Mouse (Mus musculus): ENCODE measurements around the gene Aff1. TPM values are rescaled to one million over a fixed set of nuclear protein-coding genes. Genes with fewer than 3 reads are reported as not detected.

The Aff1 gene
- 19.3 and 19.7 TPM in 2 replicates for polyA plus RNA-seq (2014; fragmentation: Nextera tagmentation; extraction: Ambion mirVana)

DNA sequence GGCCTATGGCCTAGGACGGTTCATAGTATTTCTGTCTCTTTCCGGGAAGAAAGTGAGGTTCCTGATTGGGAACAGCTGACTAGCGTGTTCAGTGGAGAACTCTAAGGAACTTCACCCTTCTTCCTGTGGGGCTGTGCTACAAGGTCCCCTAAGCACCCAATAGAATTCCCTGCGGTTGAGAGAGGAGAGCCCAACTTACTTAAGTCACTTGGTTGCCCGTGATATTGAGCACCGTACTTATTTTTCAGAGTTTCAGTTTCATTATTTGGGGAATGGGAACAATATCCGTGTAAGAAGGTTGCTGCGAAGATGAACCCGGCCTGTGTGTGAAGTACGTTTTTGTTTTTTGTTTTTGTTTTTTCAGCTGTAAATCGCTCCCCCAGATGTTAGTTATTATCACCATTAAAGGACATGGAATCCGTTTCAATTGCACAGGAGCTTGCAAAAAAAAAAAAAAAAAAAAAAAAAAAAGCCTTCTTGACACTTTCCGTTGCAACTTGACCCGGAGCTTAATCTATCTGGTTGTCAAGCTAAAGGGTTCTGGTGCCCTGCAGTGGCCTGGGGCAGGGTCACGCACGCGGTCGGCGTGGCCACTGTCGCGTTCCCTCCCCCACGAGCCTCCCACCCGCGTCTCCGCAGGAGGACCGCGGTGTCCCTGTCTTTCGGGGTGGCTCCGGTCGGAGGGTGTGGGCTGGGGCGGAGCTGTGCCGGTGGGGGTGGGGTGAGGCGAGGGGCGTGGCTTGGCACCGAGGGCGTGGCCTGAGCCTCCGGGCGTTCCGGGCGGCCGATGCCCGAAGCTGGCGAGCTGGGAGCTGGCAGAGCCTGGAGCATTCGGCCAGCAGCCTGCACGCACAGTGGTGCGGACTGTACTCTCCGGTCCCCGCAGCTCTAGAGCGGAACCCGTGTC, at the start of gene Aff1:
TSS of gene Aff1 (plus strand) at position 751 of the 907 bp plus-strand sequence.
- H3K27me3 ChIP-seq (replicated peaks; ENCODE audit: control insufficient read depth, insufficient read depth, low read length): peaks cover 27% of the 10 kb centered on the region
- peaks cover 8% of the 10 kb centered on the region for H3K4me1 ChIP-seq (replicated peaks; ENCODE audit: control insufficient read depth, insufficient read depth, low read length)
- DNase-seq (ENCODE audit: low spot score) (peak; percentile 93), ATAC-seq (replicated peaks; ENCODE audit: low FRiP score) (peak; percentile 95)
- H3K4me2 ChIP-seq: peak within 1 kb of the TSS; percentile 100
- H3K4me3 ChIP-seq (ENCODE audit: low read depth, low read length): peak within 1 kb of the TSS; percentile 61
- H3K36me3 ChIP-seq (ENCODE audit: control insufficient read depth, insufficient read depth, low read length): no peaks in the 10 kb centered on the region
- peak within 1 kb of the TSS; percentile 61 for H3K9ac ChIP-seq (ENCODE audit: low read depth, low read length)
- WGBS: 3% methylated on average over 49 of the region's 50 CpGs
- no peak within 1 kb of the TSS for H3K27ac ChIP-seq (ENCODE audit: low read depth, low read length)
- no peaks in the 10 kb centered on the region for H3K9me3 ChIP-seq (ENCODE audit: control insufficient read depth, low read length)

DNA sequence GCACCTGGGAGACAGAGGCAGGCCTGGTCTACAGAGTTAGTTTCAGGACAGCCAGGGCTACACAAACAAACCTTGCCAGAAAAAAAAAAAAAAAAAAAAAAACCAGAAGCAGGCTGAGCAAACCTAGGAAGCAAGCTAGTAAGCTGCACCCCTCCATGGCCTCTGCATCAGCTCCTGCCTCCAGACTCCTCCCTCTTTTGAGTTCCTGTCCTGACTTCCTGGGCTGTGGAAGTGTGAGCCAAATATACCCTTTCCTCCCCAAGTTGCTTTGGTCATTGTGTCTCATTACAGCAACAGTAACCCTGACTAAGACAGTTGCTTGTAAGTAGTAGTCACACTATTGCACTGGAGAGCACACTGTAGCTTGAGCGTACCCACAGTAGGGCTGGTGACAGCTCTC, 48.0 kb upstream of the Aff1 start:
- no peak overlapping the region for H3K27ac ChIP-seq (ENCODE audit: low read depth, low read length)
- DNase-seq (ENCODE audit: low spot score): no peak
- H3K9me3 ChIP-seq (ENCODE audit: control insufficient read depth, low read length): no peaks in the 10 kb centered on the region
- no peak overlapping the region for H3K4me3 ChIP-seq (ENCODE audit: low read depth, low read length)
- no peak overlapping the region for H3K4me2 ChIP-seq
- no peaks in the 10 kb centered on the region for H3K4me1 ChIP-seq (replicated peaks; ENCODE audit: control insufficient read depth, insufficient read depth, low read length)
- no peaks in the 10 kb centered on the region for H3K27me3 ChIP-seq (replicated peaks; ENCODE audit: control insufficient read depth, insufficient read depth, low read length)
- H3K9ac ChIP-seq (ENCODE audit: low read depth, low read length): no peak overlapping the region
- no peaks in the 10 kb centered on the region for H3K36me3 ChIP-seq (ENCODE audit: control insufficient read depth, insufficient read depth, low read length)
- no peak; the same call in 1 of the 2 replicates for ATAC-seq (replicated peaks; ENCODE audit: low FRiP score)
- 84% methylated on average over 1 of the region's 1 CpGs for WGBS

DNA sequence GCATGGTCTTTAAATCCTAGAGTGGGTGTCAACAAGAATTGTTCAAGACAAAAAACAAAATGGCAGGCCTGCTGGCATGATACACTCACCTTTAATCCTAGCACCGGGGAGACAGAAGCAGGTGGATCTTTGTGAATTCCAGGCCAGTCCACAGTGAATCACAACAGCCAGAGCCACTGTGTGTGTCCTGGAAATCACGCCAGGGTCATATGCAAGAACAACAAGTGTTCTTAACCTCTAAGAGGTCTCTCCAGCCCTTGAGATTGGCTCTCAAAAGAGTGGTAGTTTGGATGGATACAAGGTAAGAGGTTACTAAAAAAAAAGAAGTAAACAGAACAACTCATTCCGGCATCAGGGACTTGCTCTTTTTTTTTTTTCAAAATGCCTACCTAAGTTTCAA, 44.9 kb upstream of the Aff1 start:
- no peaks in the 10 kb centered on the region for H3K4me1 ChIP-seq (replicated peaks; ENCODE audit: control insufficient read depth, insufficient read depth, low read length)

DNA sequence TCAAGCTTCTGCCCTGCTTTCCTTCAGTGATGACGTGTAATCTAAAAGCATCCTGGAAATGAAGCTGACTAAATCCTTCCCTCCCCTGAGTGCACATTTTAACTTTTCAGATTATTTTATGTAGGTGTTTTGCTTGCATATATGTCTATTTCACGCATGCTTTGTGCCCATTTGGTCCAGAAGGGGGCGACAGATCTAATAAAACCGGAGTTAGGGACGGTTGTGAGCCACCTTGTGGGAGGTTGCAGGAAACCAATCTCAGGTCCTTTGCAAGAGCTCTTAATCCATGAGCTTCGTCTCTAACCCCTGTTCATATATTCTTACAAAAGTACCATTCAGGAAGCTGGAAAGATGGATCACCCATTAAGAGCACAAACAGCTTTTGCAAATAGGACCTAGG, 37.9 kb upstream of the Aff1 start:
- WGBS: 20% methylated on average over 6 of the region's 6 CpGs
- Histone ChIP-seq H3K9ac (ENCODE audit: low read depth, low read length) (no peak overlapping the region), H3K27ac (ENCODE audit: low read depth, low read length) (no peak overlapping the region), H3K4me1 (replicated peaks; ENCODE audit: control insufficient read depth, insufficient read depth, low read length) (no peaks in the 10 kb centered on the region), H3K27me3 (replicated peaks; ENCODE audit: control insufficient read depth, insufficient read depth, low read length) (no peaks in the 10 kb centered on the region; the same call in 1 of the 2 replicates), H3K9me3 (ENCODE audit: control insufficient read depth, low read length) (no peaks in the 10 kb centered on the region), H3K36me3 (ENCODE audit: control insufficient read depth, insufficient read depth, low read length) (no peaks in the 10 kb centered on the region), H3K4me3 (ENCODE audit: low read depth, low read length) (no peak overlapping the region), H3K4me2 (no peak overlapping the region)
- DNase-seq (ENCODE audit: low spot score) (no peak), ATAC-seq (replicated peaks; ENCODE audit: low FRiP score) (no peak)

More for the DNA sequence above, 44.9 kb upstream of the Aff1 start:
- WGBS: 78% methylated on average over 3 of the region's 3 CpGs
- Histone ChIP-seq H3K27me3 (replicated peaks; ENCODE audit: control insufficient read depth, insufficient read depth, low read length) (no peaks in the 10 kb centered on the region), H3K4me2 (no peak overlapping the region), H3K9me3 (ENCODE audit: control insufficient read depth, low read length) (no peaks in the 10 kb centered on the region), H3K27ac (ENCODE audit: low read depth, low read length) (no peak overlapping the region), H3K4me3 (ENCODE audit: low read depth, low read length) (no peak overlapping the region), H3K36me3 (ENCODE audit: control insufficient read depth, insufficient read depth, low read length) (no peaks in the 10 kb centered on the region), H3K9ac (ENCODE audit: low read depth, low read length) (no peak overlapping the region)
- DNase-seq (ENCODE audit: low spot score) (no peak), ATAC-seq (replicated peaks; ENCODE audit: low FRiP score) (no peak)

DNA sequence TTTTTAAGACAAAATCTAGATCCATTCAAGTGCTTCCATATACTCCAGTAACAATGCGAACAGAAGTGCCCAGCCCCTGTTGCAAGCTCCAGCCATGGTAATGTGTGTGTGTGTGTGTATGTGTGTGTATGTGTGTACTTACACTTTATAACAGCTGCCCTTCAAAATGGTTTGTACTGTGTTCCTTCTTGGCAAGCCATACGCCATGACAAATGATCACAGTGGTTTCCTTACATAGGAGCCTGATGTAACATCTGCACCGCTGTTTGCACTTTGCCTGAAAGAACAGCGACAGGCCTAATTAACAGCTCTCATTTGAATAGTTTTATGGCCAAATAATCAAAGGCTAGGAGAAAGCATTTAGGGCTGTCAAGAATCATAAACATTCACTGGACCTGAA, 37.4 kb upstream of the Aff1 start:
- Histone ChIP-seq H3K36me3 (ENCODE audit: control insufficient read depth, insufficient read depth, low read length) (no peaks in the 10 kb centered on the region), H3K9ac (ENCODE audit: low read depth, low read length) (no peak overlapping the region; the same call in 1 of the 2 replicates), H3K9me3 (ENCODE audit: control insufficient read depth, low read length) (no peaks in the 10 kb centered on the region), H3K27me3 (replicated peaks; ENCODE audit: control insufficient read depth, insufficient read depth, low read length) (no peaks in the 10 kb centered on the region; the same call in 1 of the 2 replicates), H3K4me1 (replicated peaks; ENCODE audit: control insufficient read depth, insufficient read depth, low read length) (no peaks in the 10 kb centered on the region), H3K4me2 (peak overlapping the region; percentile 98), H3K27ac (ENCODE audit: low read depth, low read length) (no peak overlapping the region), H3K4me3 (ENCODE audit: low read depth, low read length) (no peak overlapping the region)
- no peak for DNase-seq (ENCODE audit: low spot score)
- no peak for ATAC-seq (replicated peaks; ENCODE audit: low FRiP score)
- WGBS: 78% methylated on average over 4 of the region's 4 CpGs

DNA sequence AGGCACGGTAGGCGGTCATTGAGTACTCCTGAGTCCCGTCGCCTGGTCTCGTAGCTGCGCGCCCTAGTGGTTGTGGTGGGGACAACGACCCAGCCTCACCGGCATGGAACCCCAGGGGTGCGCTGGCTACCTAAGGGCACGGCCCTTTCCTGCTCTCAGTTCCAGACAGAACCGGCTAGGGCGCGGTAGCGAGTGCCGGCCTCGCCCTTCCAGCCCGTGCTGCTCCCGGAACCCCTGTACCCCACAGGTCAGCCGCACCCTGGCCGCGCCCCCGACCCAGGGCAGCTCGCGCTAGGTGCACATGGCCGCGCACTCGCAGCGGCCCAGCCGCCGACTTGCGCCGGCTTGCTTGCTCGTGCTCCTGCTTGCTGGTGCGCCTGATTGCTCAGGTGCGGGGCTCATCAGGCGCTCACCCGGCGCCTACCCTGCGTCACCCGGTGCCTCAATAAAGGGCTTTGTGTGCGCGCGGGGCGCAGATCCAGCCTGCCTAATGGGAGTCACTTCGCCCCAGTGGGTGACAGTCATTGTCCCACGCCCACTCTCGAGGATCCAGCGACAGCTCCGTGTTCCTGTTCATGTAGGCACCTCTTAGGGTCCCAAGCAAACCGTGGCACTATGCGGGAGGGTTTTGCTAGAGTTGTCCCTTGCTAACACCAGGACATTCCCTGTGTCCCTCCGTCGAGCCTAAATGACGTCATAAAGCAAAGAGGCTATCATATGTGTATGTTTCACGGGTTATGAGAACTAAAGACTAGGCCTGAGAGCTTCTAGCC, 36.6 kb upstream of the Aff1 start, which contains the start of gene 1700016H13Rik:
TSS of gene 1700016H13Rik (minus strand) at position 665 of the 773 bp plus-strand sequence.
- Histone ChIP-seq H3K4me2 (peak within 1 kb of the TSS; percentile 98), H3K4me3 (ENCODE audit: low read depth, low read length) (peak within 1 kb of the TSS; percentile 73), H3K36me3 (ENCODE audit: control insufficient read depth, insufficient read depth, low read length) (no peaks in the 10 kb centered on the region), H3K9ac (ENCODE audit: low read depth, low read length) (peak within 1 kb of the TSS; percentile 69), H3K27me3 (replicated peaks; ENCODE audit: control insufficient read depth, insufficient read depth, low read length) (no peaks in the 10 kb centered on the region; the same call in 1 of the 2 replicates), H3K27ac (ENCODE audit: low read depth, low read length) (no peak within 1 kb of the TSS), H3K4me1 (replicated peaks; ENCODE audit: control insufficient read depth, insufficient read depth, low read length) (no peaks in the 10 kb centered on the region), H3K9me3 (ENCODE audit: control insufficient read depth, low read length) (no peaks in the 10 kb centered on the region)
- ATAC-seq (replicated peaks; ENCODE audit: low FRiP score) (peak; percentile 83), DNase-seq (ENCODE audit: low spot score) (peak; percentile 74)
- WGBS: 1% methylated on average over 51 of the region's 56 CpGs

DNA sequence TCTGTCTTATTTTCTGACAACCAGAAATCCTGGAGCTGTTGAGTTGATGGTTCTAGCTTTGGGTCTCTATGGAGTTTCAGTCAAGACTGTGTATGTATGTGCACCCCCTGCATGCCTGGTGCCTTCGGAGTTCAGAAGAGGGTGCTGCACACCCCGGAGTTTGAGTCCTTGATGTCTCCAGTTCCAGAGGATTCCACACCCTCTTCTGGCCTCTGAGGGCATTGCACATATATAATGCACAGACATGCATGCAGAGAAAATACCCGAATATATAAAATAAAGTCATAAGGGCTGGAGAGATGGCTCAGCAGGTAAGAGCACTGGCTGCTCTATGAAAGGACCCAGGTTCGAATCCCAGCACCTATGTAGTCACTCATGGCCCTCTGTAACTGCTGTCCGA, 33.3 kb upstream of the Aff1 start:
- no peaks in the 10 kb centered on the region for H3K4me1 ChIP-seq (replicated peaks; ENCODE audit: control insufficient read depth, insufficient read depth, low read length)
- H3K27me3 ChIP-seq (replicated peaks; ENCODE audit: control insufficient read depth, insufficient read depth, low read length): no peaks in the 10 kb centered on the region; the same call in 1 of the 2 replicates
- ATAC-seq (replicated peaks; ENCODE audit: low FRiP score): no peak
- H3K4me2 ChIP-seq: no peak overlapping the region
- no peak overlapping the region for H3K27ac ChIP-seq (ENCODE audit: low read depth, low read length)
- no peak overlapping the region for H3K4me3 ChIP-seq (ENCODE audit: low read depth, low read length)
- 60% methylated on average over 5 of the region's 5 CpGs for WGBS
- no peak overlapping the region for H3K9ac ChIP-seq (ENCODE audit: low read depth, low read length)
- DNase-seq (ENCODE audit: low spot score): no peak
- no peaks in the 10 kb centered on the region for H3K36me3 ChIP-seq (ENCODE audit: control insufficient read depth, insufficient read depth, low read length)
- H3K9me3 ChIP-seq (ENCODE audit: control insufficient read depth, low read length): no peaks in the 10 kb centered on the region

DNA sequence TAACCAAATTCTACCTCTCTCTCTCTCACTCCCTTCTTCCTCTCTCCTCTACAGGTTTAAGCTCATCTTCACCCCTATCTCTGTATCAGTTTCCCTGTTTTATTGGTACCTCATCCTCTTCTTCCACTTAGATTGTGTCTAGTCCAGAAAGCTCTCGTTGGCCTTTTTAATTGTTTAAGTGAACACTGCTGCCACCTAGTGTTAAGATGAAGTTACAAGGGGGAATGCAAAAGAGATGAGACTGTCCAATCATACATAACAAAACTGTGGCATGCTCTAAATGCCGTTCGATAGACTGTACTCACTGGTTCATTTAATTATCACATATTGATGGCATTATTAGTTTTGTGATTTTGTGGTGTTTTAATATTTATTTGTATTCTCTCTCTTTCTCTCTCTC, 32.6 kb upstream of the Aff1 start:
- no peaks in the 10 kb centered on the region for H3K4me1 ChIP-seq (replicated peaks; ENCODE audit: control insufficient read depth, insufficient read depth, low read length)
- H3K4me3 ChIP-seq (ENCODE audit: low read depth, low read length): no peak overlapping the region
- no peak overlapping the region for H3K4me2 ChIP-seq
- H3K27me3 ChIP-seq (replicated peaks; ENCODE audit: control insufficient read depth, insufficient read depth, low read length): no peaks in the 10 kb centered on the region; the same call in 1 of the 2 replicates
- H3K27ac ChIP-seq (ENCODE audit: low read depth, low read length): no peak overlapping the region
- H3K36me3 ChIP-seq (ENCODE audit: control insufficient read depth, insufficient read depth, low read length): no peaks in the 10 kb centered on the region
- H3K9me3 ChIP-seq (ENCODE audit: control insufficient read depth, low read length): no peaks in the 10 kb centered on the region
- 35% methylated on average over 3 of the region's 3 CpGs for WGBS
- ATAC-seq (replicated peaks; ENCODE audit: low FRiP score) (no peak), DNase-seq (ENCODE audit: low spot score) (no peak)
- H3K9ac ChIP-seq (ENCODE audit: low read depth, low read length): no peak overlapping the region

Measured in liver, embryonic 11.5 days (tissue).